Comparison of ENCODE assay signal across 16 mouse cellular contexts in the genomic region with DNA sequence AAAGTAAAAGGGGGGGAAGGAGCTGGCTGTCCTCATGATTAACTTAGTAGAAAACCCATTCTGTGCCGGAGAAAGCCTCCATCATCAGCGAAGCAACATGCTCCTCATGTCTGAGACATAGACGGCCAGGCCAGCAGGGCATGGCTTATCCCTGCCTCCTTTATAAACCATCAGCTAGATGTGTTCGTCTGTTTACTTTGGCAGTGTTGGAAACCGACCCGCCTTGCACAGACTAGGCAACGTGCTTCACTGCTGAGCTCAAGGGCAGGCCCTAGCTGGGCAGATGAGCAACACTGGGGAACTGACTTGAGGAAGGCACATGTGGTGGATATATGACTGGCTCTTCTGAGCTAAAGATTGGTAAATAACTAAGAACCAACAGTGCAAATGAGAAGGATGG.
DNase-seq lines count a peak whose midpoint lies in the region; TF ChIP-seq lines count a peak whose summit lies in the region.
"Had no signal": no experiment of that assay in that cellular context is flagged by ENCODE, and none has a peak within 500 bp of the region (broad histone marks: within the 10 kb centered on the region; RNA-seq: fewer than 3 reads in every experiment).

No protein-coding gene starts in this region.

- TF ChIP-seq CTCF in thymus, adult 2 months (IDR thresholded peaks at IDR 0.05; ENCODE audit: borderline replicate concordance, control insufficient read depth, extremely low read depth, insufficient read depth, low read length, poor library complexity): no peak

- WGBS in thymus, adult 2 months: 93% methylated on average over 7 of the region's 7 CpGs

- H3K4me3 ChIP-seq in thymus, adult 2 months (ENCODE audit: control insufficient read depth, insufficient read depth, low read length): no peak overlapping the region
- H3K4me3 ChIP-seq: erythroblast, embryonic 14.5 days; left cerebral cortex, adult 2 months; liver, embryonic 13.5 days; midbrain, embryonic 12.5 days; neural tube, embryonic 12.5 days had no signal

- H3K27ac ChIP-seq in thymus, adult 2 months (ENCODE audit: control insufficient read depth, insufficient read depth, low read length): no peak overlapping the region
- H3K27ac ChIP-seq: left cerebral cortex, adult 2 months; liver, embryonic 13.5 days; midbrain, embryonic 12.5 days; neural tube, embryonic 12.5 days had no signal

- no peaks in the 10 kb centered on the region for H3K4me1 ChIP-seq in thymus, adult 2 months (replicated peaks; ENCODE audit: control insufficient read depth, insufficient read depth, low read length)
- H3K4me1 ChIP-seq: liver, embryonic 13.5 days had no signal

- no peaks in the 10 kb centered on the region for H3K36me3 ChIP-seq in thymus, adult 2 months (ENCODE audit: control insufficient read depth, insufficient read depth, low read length)
- H3K36me3 ChIP-seq: midbrain, embryonic 12.5 days had no signal

- TF ChIP-seq POLR2A in thymus, adult 2 months (IDR thresholded peaks at IDR 0.05; ENCODE audit: control insufficient read depth, extremely low read depth, insufficient read depth, low read length, poor library complexity): no peak

- H3K27me3 ChIP-seq in thymus, adult 2 months (ENCODE audit: control insufficient read depth, insufficient read depth, low read length): no peaks in the 10 kb centered on the region
- H3K27me3 ChIP-seq: liver, embryonic 13.5 days; neural tube, embryonic 12.5 days had no signal

- DNase-seq in kidney, postnatal 10 days: peak; percentile 11
- DNase-seq in kidney, postnatal 4 days: no peak
- DNase-seq in adrenal gland, adult 2 months: peak; percentile 52
- DNase-seq in adrenal gland, postnatal 25 days: peak; percentile 26
- peak; percentile 22 for DNase-seq in lung, postnatal 14 days
- DNase-seq in testis, postnatal 10 days (ENCODE audit: low spot score): no peak
- no peak for DNase-seq in thymus, adult 2 months
- DNase-seq in adipocyte (ENCODE audit: low spot score): no peak
- DNase-seq: cerebellum, adult 11-12 months; liver, embryonic 13.5 days; right cerebral cortex, adult 18-20 months; thymus, postnatal 25 days had no signal

Comparison
In these comparisons a context has a peak if more than half of its experiments do, and no peak if none do; other contexts are left out.
1. DNase-seq: peak in kidney, postnatal 10 days (single experiment), adrenal gland, adult 2 months (single experiment), adrenal gland, postnatal 25 days (single experiment) and lung, postnatal 14 days (single experiment); none in kidney, postnatal 4 days (0 of 2), testis, postnatal 10 days (single experiment), thymus, adult 2 months (single experiment) and adipocyte (single experiment).